Comparison of ENCODE assay signal across 8 mouse cellular contexts in the genomic region with DNA sequence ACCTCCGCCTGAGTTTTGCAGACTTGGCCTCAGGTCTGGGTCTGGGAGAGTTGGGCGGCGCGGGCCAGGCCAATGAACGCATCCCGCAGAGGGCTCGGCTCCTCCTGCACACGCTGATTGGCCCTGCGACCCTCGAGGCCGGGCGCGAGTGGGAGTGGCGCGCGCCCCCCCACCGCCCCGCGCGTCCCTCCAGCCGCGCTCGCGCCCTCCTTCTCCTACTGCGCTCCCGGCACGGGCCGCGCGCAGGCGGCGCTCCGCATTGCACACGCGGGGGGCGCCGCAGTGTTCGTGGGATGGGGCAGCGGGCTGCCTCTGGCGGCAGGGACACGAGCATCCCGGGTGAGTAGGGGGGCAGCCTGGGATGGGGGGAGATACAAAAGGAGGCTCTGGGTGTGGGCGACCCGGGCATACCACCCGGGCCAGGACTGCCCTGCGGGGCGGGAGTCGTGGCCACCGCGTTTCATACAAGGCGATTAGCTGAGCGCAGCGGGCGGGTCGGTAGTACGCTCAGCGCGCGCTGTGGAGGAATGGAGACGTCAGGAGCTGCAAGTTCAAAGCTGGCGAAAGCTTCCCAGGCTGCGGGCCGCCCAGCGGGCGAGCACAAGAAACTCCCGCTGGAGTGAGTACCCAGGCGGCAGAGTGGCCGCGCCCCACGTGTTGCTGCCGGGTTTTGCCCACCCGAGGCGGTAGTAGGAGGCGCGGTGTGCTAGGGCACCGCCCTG. TPM values are rescaled to one million over a fixed set of nuclear protein-coding genes. Genes with fewer than 3 reads are reported as not detected.
DNase-seq lines count a peak whose midpoint lies in the region; ATAC-seq and TF ChIP-seq lines count a peak whose summit lies in the region.

Gene Lypd6, plus strand, starts transcription at position 184 of the 722 bp plus-strand sequence.

- H3K4me1 ChIP-seq in forebrain, postnatal 0 days (ENCODE audit: insufficient read depth) = no peaks in the 10 kb centered on the region; the same call in 1 of the 2 replicates
- H3K4me1 ChIP-seq in lung, adult 2 months (ENCODE audit: control insufficient read depth, insufficient read depth, low read length) = no peaks in the 10 kb centered on the region
- peaks cover 12% of the 10 kb centered on the region for H3K4me1 ChIP-seq in olfactory bulb, adult 2 months (ENCODE audit: control insufficient read depth, insufficient read depth, low read length)

- no peak for TF ChIP-seq POLR2A in lung, adult 2 months (IDR thresholded peaks at IDR 0.05; ENCODE audit: borderline replicate concordance, extremely low read depth, low read depth, low read length)
- no peak for TF ChIP-seq POLR2A in olfactory bulb, adult 2 months (IDR thresholded peaks at IDR 0.05; ENCODE audit: insufficient read depth, low read depth, low read length)

- DNase-seq in left cerebral cortex, adult 11 months (ENCODE audit: low spot score) = peak; percentile 53
- no peak for DNase-seq in left cerebral cortex, adult 9 months (ENCODE audit: low spot score in 2 of 2)
- peak; percentile 85 for DNase-seq in forebrain, postnatal 0 days
- DNase-seq in heart, postnatal 25 days (ENCODE audit: low spot score) = peak; percentile 36
- DNase-seq in layer of hippocampus, adult 2 months (ENCODE audit: low spot score in 2 of 2) = peak; percentile 29 to 47
- DNase-seq in lung, adult 2 months = peak; percentile 20
- peak; percentile 64 for DNase-seq in urinary bladder, adult 2 months (ENCODE audit: low spot score)

- peak; percentile 51 for TF ChIP-seq CTCF in forebrain, postnatal 0 days (IDR thresholded peaks at IDR 0.05; ENCODE audit: low read depth)
- peak; percentile 41 for TF ChIP-seq CTCF in layer of hippocampus, adult 2 months (conservative IDR thresholded peaks at IDR 0.05)
- TF ChIP-seq CTCF in lung, adult 2 months (IDR thresholded peaks at IDR 0.05; ENCODE audit: insufficient read depth, low read length) = no peak
- TF ChIP-seq CTCF in olfactory bulb, adult 2 months (IDR thresholded peaks at IDR 0.05; ENCODE audit: insufficient read depth, low read depth, low read length) = no peak

- ATAC-seq in forebrain, postnatal 0 days = peak; percentile 97

- peak within 1 kb of the TSS; percentile 90 for H3K4me2 ChIP-seq in forebrain, postnatal 0 days (ENCODE audit: low read depth)

- peak within 1 kb of the TSS; percentile 57 for H3K9ac ChIP-seq in forebrain, postnatal 0 days

- H3K4me3 ChIP-seq in forebrain, postnatal 0 days (ENCODE audit: low read depth, low read length) = peak within 1 kb of the TSS; percentile 69
- H3K4me3 ChIP-seq in layer of hippocampus, adult 2 months = peak within 1 kb of the TSS; percentile 68
- H3K4me3 ChIP-seq in lung, adult 2 months (replicated peaks; ENCODE audit: extremely low read depth, low read depth, low read length) = peak within 1 kb of the TSS; percentile 31
- H3K4me3 ChIP-seq in olfactory bulb, adult 2 months (ENCODE audit: insufficient read depth, low read depth, low read length) = peak within 1 kb of the TSS; percentile 63

- H3K27me3 ChIP-seq in forebrain, postnatal 0 days (ENCODE audit: insufficient read depth, low read length) = no peaks in the 10 kb centered on the region

- intact Hi-C loops in heart, postnatal 25 days (cut with DNase I) = no loop called here

- H3K9me3 ChIP-seq in forebrain, postnatal 0 days (ENCODE audit: low read length) = no peaks in the 10 kb centered on the region

- no peaks in the 10 kb centered on the region for H3K36me3 ChIP-seq in forebrain, postnatal 0 days (ENCODE audit: insufficient read depth)

- H3K27ac ChIP-seq in forebrain, postnatal 0 days (ENCODE audit: low read depth, low read length) = 0 out of 2 replicates have a peak within 1 kb of the TSS, but pooled peaks have one; percentile 16
- H3K27ac ChIP-seq in layer of hippocampus, adult 2 months = peak within 1 kb of the TSS; percentile 51; the same call in 1 of the 2 replicates
- H3K27ac ChIP-seq in olfactory bulb, adult 2 months (ENCODE audit: insufficient read depth, low read depth, low read length) = no peak within 1 kb of the TSS

- WGBS in forebrain, postnatal 0 days = 1% methylated on average over 76 of the region's 76 CpGs
- under 1% methylated on average over 76 of the region's 76 CpGs for WGBS in lung, adult 2 months
- whole genome bisulfite sequencing in olfactory bulb, adult 2 months = under 1% methylated on average over 76 of the region's 76 CpGs

RNA-seq across cellular contexts. Expression of gene Lypd6, which starts in this region (rescaled TPM):
- 12.2 and 19.2 TPM in 2 replicates for total RNA-seq in forebrain, postnatal 0 days (2014; rRNA removed)
- 14.1 and 17.2 TPM in 2 replicates for polyA plus RNA-seq in forebrain, postnatal 0 days (2015; fragmentation: Nextera tagmentation; extraction: Ambion mirVana)
- total RNA-seq in heart, postnatal 25 days (2021) = under 1 TPM; 0.08 to 0.34 TPM
- 10 to 100 TPM; 17.5 to 19.5 TPM for total RNA-seq in layer of hippocampus, adult 2 months (2021)
- polyA plus RNA-seq in lung, adult 2 months (2012; rRNA removed) = 1.2 and 3.1 TPM in 2 replicates
- not detected in 2 replicates for polyA plus RNA-seq in olfactory bulb, adult 2 months (2012; ENCODE audit: insufficient read depth, insufficient read length, low replicate concordance, missing spikeins)
- polyA plus RNA-seq in urinary bladder, adult 2 months (2012; rRNA removed) = 4.1 and 4.5 TPM in 2 replicates

Comparison
In these comparisons a context has a peak if more than half of its experiments do, and no peak if none do; other contexts are left out.
1. DNase-seq: peak in left cerebral cortex, adult 11 months (single experiment), forebrain, postnatal 0 days (single experiment), layer of hippocampus, adult 2 months (2 of 2), lung, adult 2 months (single experiment) and urinary bladder, adult 2 months (single experiment); none in left cerebral cortex, adult 9 months (0 of 2).
2. Peak in DNase-seq in heart, postnatal 25 days; RNA of the gene not detected or under 1 TPM.
3. CTCF ChIP-seq: peak in forebrain, postnatal 0 days (single experiment) and layer of hippocampus, adult 2 months (single experiment); none in lung, adult 2 months (single experiment) and olfactory bulb, adult 2 months (single experiment).
4. Peak in every context shown above with its lines, with median percentiles within 50 percentile points of each other: H3K4me3 ChIP-seq.